Mouse (Mus musculus): Measurements from ENCODE around the gene Bhlhe41. TPM values are rescaled to one million over a fixed set of nuclear protein-coding genes. Genes with fewer than 3 reads are reported as not detected.

The Bhlhe41 gene
- polyA plus RNA-seq, 1 experiment = 15.6 TPM

GRCm38 (mm10) chr6:145876986-145877735, 11.8 kb upstream of the Bhlhe41 start:
- Histone ChIP-seq H3K4me2 (ENCODE audit: low read depth) (no peak overlapping the region), H3K4me3 (no peak overlapping the region), H3K36me3 (ENCODE audit: control insufficient read depth, insufficient read depth) (no peaks in the 10 kb centered on the region), H3K27me3 (ENCODE audit: control insufficient read depth, insufficient read depth, insufficient read length) (no peaks in the 10 kb centered on the region), H3ac (ENCODE audit: control insufficient read depth, insufficient read length) (no peak overlapping the region), H3K79me2 (ENCODE audit: control insufficient read depth, insufficient read depth) (no peaks in the 10 kb centered on the region)
- no peak for TF ChIP-seq POLR2A (IDR thresholded peaks at IDR 0.05; ENCODE audit: insufficient read length, low read depth)
- TF ChIP-seq MYOD1 (IDR thresholded peaks at IDR 0.05; ENCODE audit: control insufficient read depth in 1 of 3, insufficient read length in 2 of 3, low read depth in 2 of 3) = no peak
- no peak for TF ChIP-seq MYOG (IDR thresholded peaks at IDR 0.05; ENCODE audit: control insufficient read depth in 1 of 3, insufficient read depth in 1 of 3, insufficient read length in 2 of 3, low read depth in 2 of 3)
- no peak for TF ChIP-seq TCF3 (IDR thresholded peaks at IDR 0.05; ENCODE audit: insufficient read length, low read depth)

- Histone ChIP-seq H3K27me3 (ENCODE audit: control insufficient read depth, insufficient read depth, insufficient read length) (no peaks in the 10 kb centered on the region), H3ac (ENCODE audit: control insufficient read depth, insufficient read length) (no peak overlapping the region), H3K36me3 (ENCODE audit: control insufficient read depth, insufficient read depth) (no peaks in the 10 kb centered on the region), H3K4me3 (no peak overlapping the region), H3K79me2 (ENCODE audit: control insufficient read depth, insufficient read depth) (no peaks in the 10 kb centered on the region), H3K4me2 (ENCODE audit: low read depth) (no peak overlapping the region)
- TF ChIP-seq SRF (IDR thresholded peaks at IDR 0.05; ENCODE audit: control insufficient read depth, insufficient read length, low read depth) (no peak), TCF12 (IDR thresholded peaks at IDR 0.05; ENCODE audit: insufficient read depth, poor library complexity, severe bottlenecking) (no peak), MYOG (IDR thresholded peaks at IDR 0.05; ENCODE audit: control insufficient read depth in 1 of 3, insufficient read depth in 1 of 3, insufficient read length in 2 of 3, low read depth in 2 of 3) (no peak), TCF3 (IDR thresholded peaks at IDR 0.05; ENCODE audit: insufficient read length, low read depth) (no peak), POLR2A (IDR thresholded peaks at IDR 0.05; ENCODE audit: insufficient read length, low read depth) (no peak), REST (IDR thresholded peaks at IDR 0.05; ENCODE audit: insufficient read depth, insufficient read length) (no peak), MAX (IDR thresholded peaks at IDR 0.05; ENCODE audit: low read depth) (no peak), E2F4 (IDR thresholded peaks at IDR 0.05; ENCODE audit: insufficient read depth) (no peak), USF1 (IDR thresholded peaks at IDR 0.05; ENCODE audit: low read depth) (no peak), POLR2AphosphoS2 (IDR thresholded peaks at IDR 0.05; ENCODE audit: insufficient read length, low read depth) (no peak), MYOD1 (IDR thresholded peaks at IDR 0.05; ENCODE audit: control insufficient read depth in 1 of 3, insufficient read length in 2 of 3, low read depth in 2 of 3) (no peak), CEBPB (IDR thresholded peaks at IDR 0.05; ENCODE audit: insufficient read depth, poor library complexity, severe bottlenecking) (no peak)
Measured at GRCm38 (mm10) chr6:145873354-145873753, 8.0 kb upstream of the Bhlhe41 start.

- no peak for TF ChIP-seq E2F4 (IDR thresholded peaks at IDR 0.05; ENCODE audit: insufficient read depth)
- peak; percentile 42 for TF ChIP-seq TCF12 (IDR thresholded peaks at IDR 0.05; ENCODE audit: insufficient read depth, poor library complexity, severe bottlenecking)
- no peak for TF ChIP-seq REST (IDR thresholded peaks at IDR 0.05; ENCODE audit: insufficient read depth, insufficient read length)
- peak; percentile 67 to 95 (median 93) for TF ChIP-seq MYOG (IDR thresholded peaks at IDR 0.05; ENCODE audit: control insufficient read depth in 1 of 3, insufficient read depth in 1 of 3, insufficient read length in 2 of 3, low read depth in 2 of 3)
- TF ChIP-seq MAX (IDR thresholded peaks at IDR 0.05; ENCODE audit: low read depth) = no peak
- peak; percentile 45 for TF ChIP-seq USF1 (IDR thresholded peaks at IDR 0.05; ENCODE audit: low read depth)
- no peak for TF ChIP-seq CEBPB (IDR thresholded peaks at IDR 0.05; ENCODE audit: insufficient read depth, poor library complexity, severe bottlenecking)
- peak; percentile 57 for TF ChIP-seq POLR2A (IDR thresholded peaks at IDR 0.05; ENCODE audit: insufficient read length, low read depth)
- no peak for TF ChIP-seq SRF (IDR thresholded peaks at IDR 0.05; ENCODE audit: control insufficient read depth, insufficient read length, low read depth)
- peak; percentile 72 to 95 (median 90) for TF ChIP-seq MYOD1 (IDR thresholded peaks at IDR 0.05; ENCODE audit: control insufficient read depth in 1 of 3, insufficient read length in 2 of 3, low read depth in 2 of 3)
- peak; percentile 48 for TF ChIP-seq POLR2AphosphoS2 (IDR thresholded peaks at IDR 0.05; ENCODE audit: insufficient read length, low read depth)
- peak; percentile 25 for TF ChIP-seq TCF3 (IDR thresholded peaks at IDR 0.05; ENCODE audit: insufficient read length, low read depth)
- H3K79me2 ChIP-seq (ENCODE audit: control insufficient read depth, insufficient read depth) = no peaks in the 10 kb centered on the region
- H3K27me3 ChIP-seq (ENCODE audit: control insufficient read depth, insufficient read depth, insufficient read length) = no peaks in the 10 kb centered on the region
- no peak overlapping the region for H3K4me3 ChIP-seq
- peak overlapping the region; percentile 69 for H3K4me2 ChIP-seq (ENCODE audit: low read depth)
- no peak overlapping the region for H3ac ChIP-seq (ENCODE audit: control insufficient read depth, insufficient read length)
- H3K36me3 ChIP-seq (ENCODE audit: control insufficient read depth, insufficient read depth) = no peaks in the 10 kb centered on the region
Measured at GRCm38 (mm10) chr6:145872010-145872409, 6.7 kb upstream of the Bhlhe41 start.

- H3ac ChIP-seq (ENCODE audit: control insufficient read depth, insufficient read length) = no peak overlapping the region
- no peaks in the 10 kb centered on the region for H3K79me2 ChIP-seq (ENCODE audit: control insufficient read depth, insufficient read depth)
- H3K36me3 ChIP-seq (ENCODE audit: control insufficient read depth, insufficient read depth) = no peaks in the 10 kb centered on the region
- no peak for TF ChIP-seq CEBPB (IDR thresholded peaks at IDR 0.05; ENCODE audit: insufficient read depth, poor library complexity, severe bottlenecking)
- TF ChIP-seq POLR2A (IDR thresholded peaks at IDR 0.05; ENCODE audit: insufficient read length, low read depth) = no peak
- TF ChIP-seq SRF (IDR thresholded peaks at IDR 0.05; ENCODE audit: control insufficient read depth, insufficient read length, low read depth) = no peak
- TF ChIP-seq MAX (IDR thresholded peaks at IDR 0.05; ENCODE audit: low read depth) = no peak
- TF ChIP-seq E2F4 (IDR thresholded peaks at IDR 0.05; ENCODE audit: insufficient read depth) = no peak
- no peak for TF ChIP-seq MYOG (IDR thresholded peaks at IDR 0.05; ENCODE audit: control insufficient read depth in 1 of 3, insufficient read depth in 1 of 3, insufficient read length in 2 of 3, low read depth in 2 of 3)
- no peak for TF ChIP-seq REST (IDR thresholded peaks at IDR 0.05; ENCODE audit: insufficient read depth, insufficient read length)
- TF ChIP-seq USF1 (IDR thresholded peaks at IDR 0.05; ENCODE audit: low read depth) = no peak
- no peak for TF ChIP-seq MYOD1 (IDR thresholded peaks at IDR 0.05; ENCODE audit: control insufficient read depth in 1 of 3, insufficient read length in 2 of 3, low read depth in 2 of 3)
- no peak for TF ChIP-seq POLR2AphosphoS2 (IDR thresholded peaks at IDR 0.05; ENCODE audit: insufficient read length, low read depth)
- no peak for TF ChIP-seq TCF12 (IDR thresholded peaks at IDR 0.05; ENCODE audit: insufficient read depth, poor library complexity, severe bottlenecking)
- no peak for TF ChIP-seq TCF3 (IDR thresholded peaks at IDR 0.05; ENCODE audit: insufficient read length, low read depth)
- no peak overlapping the region for H3K4me3 ChIP-seq
- H3K27me3 ChIP-seq (ENCODE audit: control insufficient read depth, insufficient read depth, insufficient read length) = no peaks in the 10 kb centered on the region
- H3K4me2 ChIP-seq (ENCODE audit: low read depth) = peak overlapping the region; percentile 69
Measured at GRCm38 (mm10) chr6:145870991-145871390, 5.6 kb upstream of the Bhlhe41 start.

Measured in myocyte (in vitro differentiated cells).